Mouse (Mus musculus): ENCODE measurements around the gene Fbxo36.
A peak's percentile ranks its signal among the peaks of the same experiment; 100 is the strongest.

The Fbxo36 gene

GRCm38 (mm10) chr1:84839309-84840017, at the start of gene Fbxo36:
Fbxo36 (plus strand) TSS chr1:84839841.
- TF ChIP-seq GATA4 (IDR thresholded peaks at IDR 0.05; ENCODE audit: insufficient replicate concordance, low read length) = peak; percentile 99; the same call in 1 of the 2 replicates

DNA sequence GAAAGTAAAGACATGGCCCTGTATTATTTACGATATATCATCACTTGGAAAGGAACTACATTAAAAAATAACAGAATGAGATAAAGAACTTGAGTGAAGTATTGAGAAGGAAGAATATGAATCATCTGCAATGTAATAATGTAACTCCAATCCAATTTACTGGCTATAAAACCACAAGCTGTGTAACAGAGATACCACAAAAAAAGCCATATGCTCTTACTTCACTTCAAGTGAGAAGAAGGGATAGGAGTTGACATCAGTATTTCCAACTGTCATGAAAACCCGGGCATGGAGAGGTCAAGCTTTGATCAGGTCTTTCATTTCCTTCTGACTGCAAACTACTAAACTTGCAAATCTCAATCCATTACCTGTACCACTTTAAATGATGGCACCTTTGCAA, 48.2 kb upstream of the Fbxo36 start:
- TF ChIP-seq GATA4 (IDR thresholded peaks at IDR 0.05; ENCODE audit: insufficient replicate concordance, low read length) = no peak

DNA sequence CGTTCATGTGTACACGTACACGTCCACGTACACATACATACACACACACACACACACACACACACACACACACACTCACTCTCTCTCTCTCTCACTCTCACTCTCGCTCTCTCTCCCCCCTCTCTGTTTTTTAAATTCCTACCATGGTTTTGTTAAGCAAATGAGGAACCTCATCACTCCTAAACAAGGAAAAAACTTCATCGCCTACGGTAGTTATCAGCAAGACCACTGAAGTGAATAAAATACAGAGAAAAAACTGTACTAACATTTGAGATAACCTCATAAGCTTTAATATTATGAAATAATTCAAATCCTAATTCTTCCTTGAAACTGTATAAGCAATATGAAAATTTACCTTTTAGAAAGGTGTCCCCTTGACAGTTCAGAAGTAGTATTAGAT, 44.3 kb upstream of the Fbxo36 start:
- TF ChIP-seq GATA4 (IDR thresholded peaks at IDR 0.05; ENCODE audit: insufficient replicate concordance, low read length) = no peak

GRCm38 (mm10) chr1:84799166-84799565, 40.5 kb upstream of the Fbxo36 start:
- no peak for TF ChIP-seq GATA4 (IDR thresholded peaks at IDR 0.05; ENCODE audit: insufficient replicate concordance, low read length)

GRCm38 (mm10) chr1:84803788-84804187, 35.9 kb upstream of the Fbxo36 start:
- TF ChIP-seq GATA4 (IDR thresholded peaks at IDR 0.05; ENCODE audit: insufficient replicate concordance, low read length) = no peak

DNA sequence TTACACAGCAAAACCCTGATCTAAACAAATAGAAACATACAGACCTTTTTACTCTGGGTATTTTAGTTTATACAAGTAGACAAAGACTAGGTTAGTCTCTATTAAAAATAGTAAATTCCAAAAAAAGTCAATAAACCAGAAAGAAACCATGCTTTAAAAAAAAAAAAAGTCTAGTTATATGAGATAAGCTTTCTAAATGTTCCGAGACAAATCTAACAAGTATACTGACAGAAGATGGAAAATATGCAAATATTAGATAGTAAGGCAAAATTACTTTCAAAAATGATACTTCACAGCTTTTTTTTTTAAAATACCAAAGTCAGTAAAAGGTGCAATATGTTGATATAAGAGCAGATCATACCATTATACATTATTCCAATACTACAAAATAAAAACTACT, 22.0 kb upstream of the Fbxo36 start:
- no peak for TF ChIP-seq GATA4 (IDR thresholded peaks at IDR 0.05; ENCODE audit: insufficient replicate concordance, low read length)

- no peak for TF ChIP-seq GATA4 (IDR thresholded peaks at IDR 0.05; ENCODE audit: insufficient replicate concordance, low read length)
Measured at GRCm38 (mm10) chr1:84825091-84825490, 14.6 kb upstream of the Fbxo36 start.

DNA sequence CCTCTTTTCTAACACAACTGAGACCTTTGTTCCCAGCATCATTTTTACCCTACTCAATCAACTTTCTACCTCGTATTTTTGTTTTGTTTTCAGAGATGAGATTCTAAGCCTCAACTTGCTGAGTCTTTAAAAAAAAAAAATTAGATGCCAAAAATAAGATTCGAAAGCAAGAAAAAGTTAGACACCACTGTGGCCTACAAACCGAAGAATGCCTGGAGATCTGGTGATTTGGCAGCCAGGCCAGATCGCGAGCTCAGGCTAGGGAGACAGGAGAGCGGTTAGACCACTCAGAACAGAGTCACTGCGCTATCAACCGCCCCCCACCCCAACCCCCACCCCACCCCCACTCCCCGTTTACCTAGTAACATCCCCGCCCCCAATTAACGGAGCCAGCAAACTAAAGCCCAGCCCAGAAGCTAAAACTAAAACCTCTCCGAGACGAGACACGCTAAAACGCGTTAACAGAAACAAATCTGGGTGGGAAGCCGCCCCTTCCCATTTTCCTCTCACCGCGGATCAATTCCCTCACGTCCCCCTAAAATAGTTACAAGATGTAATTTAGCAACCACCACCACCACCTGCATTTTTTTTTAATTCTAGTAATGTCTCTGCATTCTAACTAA, 2.0 kb upstream of the Fbxo36 start:
- TF ChIP-seq GATA4 (IDR thresholded peaks at IDR 0.05; ENCODE audit: insufficient replicate concordance, low read length) = no peak

- TF ChIP-seq GATA4 (IDR thresholded peaks at IDR 0.05; ENCODE audit: insufficient replicate concordance, low read length) = no peak
Measured at GRCm38 (mm10) chr1:84838156-84838555, 1.5 kb upstream of the Fbxo36 start.

DNA sequence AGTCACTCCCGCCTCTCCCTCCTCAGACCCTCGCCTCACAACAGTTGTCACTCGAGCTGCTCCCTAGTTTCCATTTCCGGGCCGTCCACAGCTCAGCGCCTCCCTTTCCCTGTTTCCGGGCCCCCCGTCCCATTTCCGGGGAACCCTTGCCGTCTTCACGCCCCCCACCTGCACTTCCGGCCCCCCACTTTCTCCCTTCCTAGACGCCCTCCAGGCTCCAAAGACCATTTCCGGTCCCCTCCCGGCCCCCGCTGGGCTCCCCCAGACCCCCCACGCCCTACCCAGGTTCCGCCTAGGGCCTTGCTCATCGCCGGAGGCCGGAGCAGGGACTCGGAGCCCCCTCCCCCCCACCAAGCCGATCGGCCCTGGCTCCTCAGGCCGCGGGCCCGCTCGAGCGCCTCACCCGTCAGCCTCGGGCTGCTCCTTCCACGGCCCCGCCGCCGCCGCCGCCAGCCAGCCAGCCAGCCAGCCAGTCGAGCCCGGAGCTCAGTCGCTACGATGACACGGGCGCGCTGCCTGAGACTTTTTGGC, 955 bp upstream of the Fbxo36 start:
- no peak for TF ChIP-seq GATA4 (IDR thresholded peaks at IDR 0.05; ENCODE audit: insufficient replicate concordance, low read length)

DNA sequence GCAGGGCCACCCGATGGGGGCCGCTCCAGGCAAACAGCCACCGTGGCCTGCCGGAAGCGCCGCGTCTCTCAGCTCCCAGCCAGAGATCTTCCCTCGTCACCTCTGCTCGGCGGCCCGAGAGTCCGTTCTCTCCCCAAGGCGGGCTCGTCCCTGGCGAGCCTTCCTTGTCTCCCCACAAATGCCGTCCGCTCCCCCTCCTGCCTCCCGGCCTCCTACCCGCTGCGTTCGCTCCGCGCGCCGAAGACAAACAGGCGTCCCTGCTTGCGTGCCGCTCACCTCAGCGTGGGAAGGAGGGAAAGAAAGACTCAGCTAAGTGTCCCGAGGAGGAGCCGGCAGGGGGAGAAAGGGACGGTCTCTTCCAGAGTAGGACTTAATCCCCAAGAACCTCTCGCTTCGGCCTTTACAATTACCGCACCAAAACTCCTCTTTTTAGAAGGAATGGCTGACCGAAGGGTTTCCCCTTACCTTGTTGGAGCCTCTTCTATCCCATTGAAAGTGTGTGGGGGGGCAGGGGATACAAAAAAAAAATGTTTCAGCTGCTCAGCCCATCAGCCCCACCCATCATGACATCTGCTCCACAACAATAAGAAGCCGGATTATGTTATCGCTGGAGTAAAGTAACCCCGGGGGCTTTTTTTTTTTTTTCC, 500 bp downstream of the Fbxo36 start, which contains the start of gene Trip12:
Trip12 (minus strand) TSS at position 499 of the 647 bp plus-strand sequence.
- no peak for TF ChIP-seq GATA4 (IDR thresholded peaks at IDR 0.05; ENCODE audit: insufficient replicate concordance, low read length)

GRCm38 (mm10) chr1:84841061-84841460, 1.4 kb downstream of the Fbxo36 start:
- no peak for TF ChIP-seq GATA4 (IDR thresholded peaks at IDR 0.05; ENCODE audit: insufficient replicate concordance, low read length)

DNA sequence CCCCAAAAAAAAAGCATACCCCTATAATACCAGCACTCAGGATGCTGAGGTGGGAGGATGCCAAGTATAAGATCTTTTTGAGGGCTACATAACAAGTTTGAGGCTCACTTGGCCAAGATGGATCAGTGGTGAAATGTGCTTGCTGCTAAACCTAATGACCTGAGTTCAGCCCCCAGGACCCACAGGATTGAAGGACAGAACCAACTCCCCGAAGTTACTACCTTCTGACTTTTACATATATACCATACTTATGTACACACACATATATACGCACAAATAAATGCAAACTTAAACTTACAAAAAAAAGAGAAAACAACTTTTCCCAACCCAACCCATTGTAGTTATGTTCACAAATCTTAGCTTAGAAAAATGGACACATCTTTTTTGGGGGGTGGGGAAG, 3.7 kb downstream of the Fbxo36 start:
- TF ChIP-seq GATA4 (IDR thresholded peaks at IDR 0.05; ENCODE audit: insufficient replicate concordance, low read length) = no peak

DNA sequence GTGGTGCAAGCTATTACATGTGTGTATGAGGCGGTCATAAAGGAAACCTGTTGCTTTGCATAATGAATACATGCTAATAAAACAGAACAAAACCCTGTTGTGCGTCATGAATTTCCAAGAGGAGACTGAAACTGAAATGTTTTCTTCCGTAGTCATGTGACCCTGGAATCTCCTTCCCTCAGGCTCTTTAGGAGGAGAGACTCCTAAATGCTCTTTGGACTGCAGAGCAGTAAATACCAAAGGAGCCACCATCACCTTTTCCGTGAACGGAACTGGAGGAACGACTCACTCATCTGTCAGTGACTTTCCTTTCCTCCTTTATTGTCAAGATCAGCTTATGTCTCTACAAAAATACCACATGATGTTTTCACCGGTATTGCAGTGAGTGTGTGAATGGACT, 8.1 kb downstream of the Fbxo36 start:
- TF ChIP-seq GATA4 (IDR thresholded peaks at IDR 0.05; ENCODE audit: insufficient replicate concordance, low read length) = no peak

GRCm38 (mm10) chr1:84848335-84848734, 8.7 kb downstream of the Fbxo36 start:
- TF ChIP-seq GATA4 (IDR thresholded peaks at IDR 0.05; ENCODE audit: insufficient replicate concordance, low read length) = no peak

Measured in liver, adult (tissue).